Mouse (Mus musculus): ENCODE measurements around the gene Rab3b. TPM values are rescaled to one million over a fixed set of nuclear protein-coding genes. Genes with fewer than 3 reads are reported as not detected.

Rab3b gene
- 100 to 1,000 TPM; 133 to 134 TPM for total RNA-seq (2021)

DNA sequence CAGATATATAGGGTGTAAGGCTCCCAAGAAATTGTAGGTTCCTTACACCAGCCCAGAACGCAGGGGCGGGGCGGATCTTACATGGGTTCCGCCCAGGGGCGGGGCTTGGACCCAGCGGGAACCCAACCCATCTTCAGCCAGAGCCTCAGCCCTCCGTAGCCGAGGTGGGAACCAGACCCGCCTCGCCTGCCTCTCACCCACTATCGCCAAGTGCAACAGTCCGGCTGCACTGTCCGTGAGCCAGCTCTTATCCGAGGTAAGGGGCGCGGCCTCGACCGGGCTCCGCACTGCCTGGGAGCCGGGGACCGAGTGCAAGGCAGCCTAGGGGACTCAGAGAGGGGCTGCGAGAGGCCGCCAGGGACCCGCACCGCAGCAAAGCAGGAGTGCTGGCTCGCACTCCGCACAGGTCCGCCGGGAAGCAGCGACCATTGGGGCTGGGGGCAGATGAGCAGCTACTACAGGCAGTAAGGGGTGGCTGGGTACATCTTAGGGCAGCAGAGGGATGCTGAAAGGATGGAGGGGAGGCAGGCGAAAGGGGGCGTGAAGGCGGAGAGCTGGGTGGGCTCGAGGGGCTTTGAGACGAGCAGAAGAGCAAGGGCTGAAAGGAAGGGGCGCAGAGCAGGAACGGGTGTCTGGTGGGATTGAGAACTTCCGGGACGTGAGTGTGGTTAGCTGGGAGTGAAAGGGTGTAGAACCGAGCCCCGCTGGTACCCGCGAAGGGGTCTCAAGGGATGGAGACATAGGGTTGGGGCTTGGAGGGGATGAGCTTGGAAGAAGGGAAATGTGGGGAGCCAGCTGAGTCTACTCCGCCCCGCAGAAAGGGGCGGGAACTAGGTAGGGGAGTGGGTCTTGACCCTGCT lies at the start of gene Rab3b:
Gene Rab3b (plus strand): TSS at position 101 of the 860 bp plus-strand sequence.
- DNase-seq, result peak; percentile 69
- intact Hi-C loops (cut with DNase I), result loop anchor here (10.0 kb wide), 2 partner anchors 156 to 276 kb away; no protein-coding TSS in a partner anchor

DNA sequence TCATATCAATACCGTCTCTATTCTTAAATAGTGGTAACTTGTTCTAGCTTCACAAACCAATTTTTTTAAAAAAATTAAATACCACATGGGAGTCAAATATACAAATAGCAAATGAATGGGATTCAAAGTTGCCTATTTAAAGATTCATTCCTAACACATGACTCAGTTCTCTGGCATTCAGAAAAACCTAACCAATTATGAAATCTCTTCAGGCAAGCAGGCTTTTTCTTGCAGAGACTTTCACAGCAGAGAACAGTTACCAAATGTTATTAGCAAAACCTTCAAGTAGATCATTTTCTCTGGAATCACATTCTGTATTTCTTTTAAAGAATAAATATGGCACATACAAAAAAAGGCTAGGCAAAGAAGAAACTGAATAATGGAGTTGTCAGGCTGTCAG lies 48.2 kb upstream of the Rab3b start:
- intact Hi-C loops (cut with DNase I), result no loop called here
- DNase-seq, result no peak

DNA sequence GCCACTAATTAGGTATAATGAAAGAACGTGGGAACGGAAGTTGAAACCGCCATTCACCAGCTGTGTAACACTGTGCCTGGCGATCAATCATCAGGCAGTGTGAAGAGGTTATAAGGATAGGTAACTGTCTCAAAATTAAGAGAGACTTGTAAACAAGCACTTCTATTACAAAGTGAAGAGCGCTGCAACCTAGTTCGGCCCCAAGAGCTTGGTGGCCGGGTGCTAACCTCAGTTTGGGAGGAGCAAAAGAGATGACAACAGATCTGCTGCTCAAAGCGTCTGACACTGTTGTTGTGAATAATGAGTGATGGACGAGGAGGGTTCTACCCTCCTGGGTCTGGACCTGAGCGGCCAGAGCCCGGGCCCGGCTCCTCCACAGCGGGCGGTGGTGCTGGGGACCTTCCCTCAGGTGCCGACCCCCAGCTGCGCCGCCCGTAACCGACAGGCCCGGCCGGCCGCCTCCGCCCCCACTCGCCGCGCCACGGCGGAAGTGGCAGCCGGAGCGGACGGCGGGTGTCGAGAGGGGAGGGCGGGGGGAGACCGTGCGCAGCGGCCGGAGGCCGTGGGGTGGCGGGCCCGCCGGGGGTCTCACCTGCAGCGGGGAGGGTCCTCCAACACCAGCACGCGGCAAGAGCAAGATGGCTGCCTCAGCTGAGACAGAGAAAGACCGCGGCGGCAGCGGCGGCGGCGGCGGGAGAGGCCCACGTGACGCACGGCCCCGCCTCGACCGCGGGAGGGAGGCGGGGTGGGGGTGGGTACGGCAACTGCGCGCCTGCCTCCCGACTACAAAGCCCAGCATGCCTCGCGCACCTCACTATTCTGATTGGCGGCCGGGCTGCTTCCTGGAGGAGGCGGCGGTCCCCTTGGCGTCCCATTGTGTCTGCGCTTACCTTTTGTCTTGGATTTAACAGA lies 45.7 kb upstream of the Rab3b start, which contains the start of gene Btf3l4:
Gene Btf3l4 (minus strand): TSS at position 699 of the 912 bp plus-strand sequence.
- peak; percentile 96 for DNase-seq
- intact Hi-C loops (cut with DNase I), result no loop called here

DNA sequence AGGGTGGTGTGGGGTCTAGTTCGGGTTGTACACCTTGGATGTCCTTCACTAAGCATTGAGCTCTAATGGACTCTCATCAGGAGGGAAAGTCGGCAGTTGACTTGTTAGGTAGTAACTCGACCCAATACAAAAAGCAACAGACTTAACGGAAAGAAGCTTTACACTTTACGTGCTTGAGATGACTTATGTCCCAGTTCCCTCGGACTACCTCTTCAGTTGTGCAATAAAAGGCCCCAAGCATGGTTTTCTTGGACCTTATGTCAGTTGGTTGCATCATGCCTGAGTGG lies 45.1 kb upstream of the Rab3b start:
- intact Hi-C loops (cut with DNase I), result no loop called here
- DNase-seq, result no peak

DNA sequence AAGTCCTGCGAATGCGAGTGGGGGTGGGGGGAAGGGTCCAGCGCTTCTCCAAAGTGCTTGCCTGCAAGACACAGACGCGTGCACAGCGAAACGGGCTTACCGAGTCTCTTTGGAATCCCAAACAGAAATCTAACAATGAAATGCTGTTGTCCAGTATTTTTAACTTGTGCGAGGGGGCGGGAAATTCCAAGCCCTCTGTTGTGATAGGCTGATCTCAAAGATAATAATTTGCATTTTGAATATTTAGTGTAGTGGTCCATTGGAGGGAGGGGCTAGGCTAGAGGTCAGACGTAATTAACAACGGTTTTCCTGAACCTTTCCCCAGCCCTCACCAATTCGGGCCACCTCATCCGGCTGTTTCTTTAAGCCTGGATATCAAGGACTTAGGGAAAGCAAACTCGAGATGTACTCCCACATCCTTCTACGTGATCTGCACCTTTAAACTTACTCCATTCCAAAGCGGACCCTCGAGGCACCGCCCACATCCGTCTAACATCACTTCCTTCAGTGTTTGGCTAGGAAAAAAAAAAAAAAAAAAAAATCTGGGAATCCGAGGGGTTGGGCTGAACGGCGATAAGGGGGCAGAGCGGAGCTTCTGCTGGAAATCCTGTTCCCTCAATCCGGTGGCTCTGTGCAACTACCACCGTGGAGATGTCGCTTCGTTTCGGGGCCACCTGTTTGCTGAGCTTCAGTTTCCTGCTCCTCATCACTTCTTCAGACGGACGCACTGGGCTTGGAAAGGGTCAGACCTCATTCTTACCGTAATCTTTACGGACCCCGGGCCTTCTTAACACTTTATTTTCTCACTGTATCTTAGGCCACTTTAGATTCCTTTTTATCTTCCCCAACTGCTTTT lies 44.5 kb upstream of the Rab3b start, which contains the start of gene Txndc12:
Gene Txndc12 (plus strand): TSS at position 487 of the 856 bp plus-strand sequence.
- intact Hi-C loops (cut with DNase I), result no loop called here
- peak; percentile 87 for DNase-seq

DNA sequence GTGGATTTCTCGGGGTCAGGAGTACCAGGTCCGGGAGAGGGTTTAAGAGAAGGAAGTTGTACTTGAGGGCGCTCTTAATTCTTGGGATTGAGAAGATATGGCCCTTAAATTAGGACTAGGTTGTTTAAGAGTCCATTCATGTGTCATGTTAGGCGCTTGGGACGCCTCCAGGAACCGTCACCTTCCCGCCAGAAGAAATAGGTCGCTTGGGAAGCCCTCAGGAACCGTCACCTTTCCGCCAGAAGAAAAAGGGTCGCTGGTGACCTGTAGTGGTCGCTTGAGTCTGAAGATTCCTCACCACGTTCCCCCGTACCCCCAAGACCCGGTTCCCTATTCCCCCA lies 43.9 kb upstream of the Rab3b start:
- intact Hi-C loops (cut with DNase I), result no loop called here
- peak; percentile 28 for DNase-seq

DNA sequence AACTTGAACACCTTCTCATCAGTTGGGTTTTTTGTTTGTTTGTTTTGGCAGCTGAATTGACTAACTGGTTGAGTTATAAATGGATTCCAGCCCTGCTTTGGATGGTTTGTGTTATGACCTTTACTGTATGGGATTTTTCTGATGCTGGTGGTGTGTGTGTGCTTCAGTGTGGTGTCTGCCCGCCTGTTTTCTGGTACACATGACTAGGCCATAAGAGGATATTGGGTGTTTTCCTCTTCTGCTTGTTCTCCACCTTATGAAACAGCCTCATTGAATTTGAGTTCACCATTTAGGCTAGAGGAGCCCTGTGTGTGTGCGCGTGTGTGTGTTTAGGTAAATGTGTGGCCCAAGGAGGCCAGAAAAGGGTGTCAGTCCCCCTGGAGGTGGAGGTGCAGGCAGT lies 43.4 kb upstream of the Rab3b start:
- no peak for DNase-seq
- intact Hi-C loops (cut with DNase I), result no loop called here

DNA sequence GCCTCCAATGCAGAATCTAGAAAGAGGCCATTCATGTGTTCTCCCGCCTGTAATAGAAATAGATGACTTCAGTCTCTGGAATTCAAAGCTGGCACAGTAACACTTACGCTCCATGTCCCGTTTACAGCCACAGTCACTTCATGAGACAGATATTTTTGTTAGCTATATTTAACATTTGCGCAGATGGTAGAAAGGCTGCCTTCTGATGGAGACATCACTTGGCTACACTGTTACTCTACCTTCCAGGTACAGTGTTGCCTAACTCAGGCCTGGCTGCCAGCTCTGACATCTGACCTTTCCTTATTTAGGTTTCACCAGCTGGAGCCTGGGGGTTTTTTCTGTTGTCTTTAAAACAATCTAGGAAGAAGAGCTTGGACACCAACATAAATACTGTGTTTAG lies 40.8 kb upstream of the Rab3b start:
- intact Hi-C loops (cut with DNase I), result no loop called here
- no peak for DNase-seq

DNA sequence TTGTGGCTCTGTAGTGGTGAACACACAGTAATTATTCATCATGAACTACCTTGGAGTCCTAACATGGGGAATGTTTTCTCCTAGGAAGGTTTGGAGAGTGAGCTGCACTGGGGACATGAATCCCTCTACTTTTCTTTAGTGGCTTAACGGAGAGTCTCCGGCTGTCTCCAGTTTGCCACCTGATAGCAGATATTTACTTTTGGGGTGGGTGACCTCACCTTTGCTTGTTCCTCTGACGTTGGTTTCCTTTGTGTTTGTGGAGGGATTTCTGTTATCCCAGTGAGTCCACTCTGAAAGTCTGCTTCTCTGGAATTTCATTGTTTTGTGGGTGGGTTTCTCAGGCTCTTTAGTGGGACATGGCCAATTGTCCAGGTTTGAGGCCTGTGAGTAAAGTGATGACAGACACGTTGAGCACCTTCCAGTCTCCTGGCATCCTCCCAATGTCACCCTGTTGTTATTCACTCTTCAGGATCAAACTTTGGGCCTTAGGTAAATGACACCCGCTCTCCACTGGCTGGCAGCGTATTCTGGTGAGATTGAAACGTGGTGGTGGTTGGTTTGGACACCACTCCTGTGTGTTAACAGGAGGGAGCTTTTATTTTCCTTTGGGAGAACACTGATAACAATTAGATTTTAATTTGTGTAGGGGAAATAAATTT lies 36.8 kb upstream of the Rab3b start:
- DNase-seq, result no peak
- intact Hi-C loops (cut with DNase I), result no loop called here

DNA sequence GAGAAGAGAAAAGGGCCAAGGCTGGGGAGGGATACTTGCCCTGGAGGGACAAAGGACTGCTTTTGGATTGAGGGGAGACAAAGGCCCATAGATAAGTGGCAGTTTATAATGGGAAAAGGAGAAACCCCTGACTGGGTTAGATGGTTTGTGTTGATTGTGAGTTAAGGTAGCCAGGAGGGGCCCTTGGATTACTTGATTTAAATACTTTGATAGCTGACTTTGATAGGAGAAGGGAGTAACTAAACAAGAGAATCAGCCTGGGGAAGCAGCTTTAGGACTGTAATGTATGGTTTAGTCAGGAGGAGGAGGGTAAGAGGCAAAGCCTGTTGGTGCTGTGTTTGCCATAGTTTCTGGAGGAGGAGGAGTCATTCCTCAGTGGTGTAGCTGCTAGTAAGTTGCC lies 35.5 kb upstream of the Rab3b start:
- DNase-seq, result no peak
- intact Hi-C loops (cut with DNase I), result no loop called here

DNA sequence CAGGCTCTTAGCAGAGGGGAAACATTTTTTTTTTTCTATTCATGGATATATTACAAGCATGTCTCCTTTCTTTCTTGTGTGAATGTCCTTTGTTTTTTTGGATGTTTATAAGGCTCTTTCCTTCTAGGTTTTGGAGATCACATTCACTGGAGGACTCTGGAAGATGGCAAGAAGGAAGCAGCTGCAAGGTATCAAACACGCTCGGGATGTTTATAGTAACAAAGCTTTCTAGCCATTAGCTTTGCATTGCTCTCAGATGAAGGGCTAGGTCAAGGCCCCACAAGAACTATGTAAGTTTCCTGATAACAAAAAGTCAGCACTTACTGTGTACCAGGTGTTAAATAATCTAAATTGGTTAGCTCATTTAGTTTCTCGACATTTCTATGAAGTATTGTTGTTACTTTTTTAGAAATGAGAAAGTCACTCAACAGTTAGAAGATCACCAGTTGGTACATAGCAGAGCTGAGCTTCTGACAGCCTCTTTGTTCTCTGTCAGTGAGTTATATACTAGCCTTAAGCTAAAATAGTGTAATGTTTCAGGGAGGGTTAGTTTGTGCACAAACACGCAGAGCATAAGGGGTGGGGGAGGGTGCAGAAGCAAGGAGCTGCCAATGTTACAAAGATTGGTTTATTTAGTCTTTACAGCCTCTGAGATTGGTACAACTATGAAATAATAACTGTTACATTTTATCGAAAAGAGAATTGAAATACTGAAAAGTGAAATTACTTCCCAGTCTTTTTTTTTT lies 32.9 kb upstream of the Rab3b start:
- no peak for DNase-seq
- intact Hi-C loops (cut with DNase I), result no loop called here

DNA sequence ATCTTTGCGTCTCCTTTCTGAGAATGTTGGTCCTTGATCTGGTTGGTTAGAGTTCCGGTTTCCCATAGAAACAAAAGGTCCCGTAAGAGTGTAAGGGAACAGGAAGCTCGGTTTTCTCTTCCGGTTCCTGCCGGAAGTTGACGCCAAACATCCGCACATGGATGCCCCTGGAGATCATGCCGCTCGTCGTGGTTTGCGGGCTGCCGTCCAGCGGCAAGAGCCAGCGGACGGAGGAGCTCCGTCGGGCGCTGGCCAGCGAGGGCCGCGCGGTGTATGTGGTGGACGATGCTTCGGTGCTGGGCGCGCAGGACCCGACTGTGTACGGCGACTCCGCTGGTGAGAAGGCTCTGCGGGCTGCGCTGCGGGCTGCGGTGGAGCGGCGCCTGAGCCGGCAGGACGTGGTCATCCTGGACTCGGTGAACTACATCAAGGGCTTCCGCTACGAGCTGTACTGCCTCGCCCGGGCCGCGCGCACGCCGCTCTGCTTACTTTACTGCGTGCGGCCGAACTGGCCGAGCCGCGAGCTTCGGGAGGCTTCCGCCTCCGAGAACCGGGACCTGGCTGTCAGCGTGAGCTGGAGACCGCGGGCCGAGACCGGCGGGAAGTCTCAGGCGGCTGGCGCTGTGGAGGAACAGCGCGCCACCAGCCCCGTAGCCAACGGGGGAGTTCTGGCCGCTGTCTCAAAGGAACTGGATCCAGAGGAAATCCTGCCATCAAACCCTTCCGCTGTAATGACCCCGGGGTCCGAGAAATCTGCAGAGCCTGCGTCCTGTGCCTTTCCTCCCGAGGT lies 31.0 kb upstream of the Rab3b start, which contains the start of gene Kti12:
Gene Kti12 (plus strand): TSS at position 71 of the 790 bp plus-strand sequence.
- intact Hi-C loops (cut with DNase I), result no loop called here
- DNase-seq, result peak; percentile 81

DNA sequence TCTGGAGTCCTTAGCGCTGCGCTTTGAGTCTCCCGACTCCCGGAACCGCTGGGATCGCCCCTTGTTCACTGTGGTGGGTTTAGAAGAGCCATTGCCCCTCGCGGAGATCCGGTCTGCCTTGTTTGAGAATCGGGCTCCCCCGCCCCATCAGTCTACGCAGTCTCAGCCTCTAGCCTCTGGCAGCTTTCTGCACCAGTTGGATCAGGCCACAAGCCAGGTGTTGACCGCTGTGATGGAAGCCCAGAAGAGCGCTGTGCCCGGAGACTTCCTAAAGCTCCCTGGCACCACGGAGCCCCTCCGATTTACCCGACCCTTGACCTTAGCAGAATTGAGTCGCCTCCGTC lies 30.4 kb upstream of the Rab3b start, which contains the start of gene A730015C16Rik:
Gene A730015C16Rik (minus strand): TSS at position 115 of the 344 bp plus-strand sequence.
- DNase-seq, result peak; percentile 39
- intact Hi-C loops (cut with DNase I), result no loop called here

DNA sequence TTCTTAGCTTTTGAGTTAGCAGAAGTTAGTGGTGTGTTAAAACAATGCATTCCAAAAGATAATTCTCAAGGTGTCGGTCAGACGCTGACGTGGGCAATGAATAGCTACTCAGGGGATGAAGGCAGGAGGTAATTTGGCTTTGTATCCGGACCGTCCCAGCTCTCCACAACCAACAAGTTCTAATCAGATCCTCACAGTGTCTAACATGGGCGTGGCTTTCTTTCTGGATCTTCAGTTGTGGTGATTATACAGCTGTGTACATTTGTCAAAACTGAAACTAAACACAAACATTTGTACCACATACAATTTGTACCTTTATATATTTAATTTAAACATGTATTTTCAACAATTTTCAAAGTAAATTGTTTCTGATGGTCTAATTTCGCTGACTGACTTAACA lies 12.1 kb upstream of the Rab3b start:
- intact Hi-C loops (cut with DNase I), result no loop called here
- DNase-seq, result no peak

DNA sequence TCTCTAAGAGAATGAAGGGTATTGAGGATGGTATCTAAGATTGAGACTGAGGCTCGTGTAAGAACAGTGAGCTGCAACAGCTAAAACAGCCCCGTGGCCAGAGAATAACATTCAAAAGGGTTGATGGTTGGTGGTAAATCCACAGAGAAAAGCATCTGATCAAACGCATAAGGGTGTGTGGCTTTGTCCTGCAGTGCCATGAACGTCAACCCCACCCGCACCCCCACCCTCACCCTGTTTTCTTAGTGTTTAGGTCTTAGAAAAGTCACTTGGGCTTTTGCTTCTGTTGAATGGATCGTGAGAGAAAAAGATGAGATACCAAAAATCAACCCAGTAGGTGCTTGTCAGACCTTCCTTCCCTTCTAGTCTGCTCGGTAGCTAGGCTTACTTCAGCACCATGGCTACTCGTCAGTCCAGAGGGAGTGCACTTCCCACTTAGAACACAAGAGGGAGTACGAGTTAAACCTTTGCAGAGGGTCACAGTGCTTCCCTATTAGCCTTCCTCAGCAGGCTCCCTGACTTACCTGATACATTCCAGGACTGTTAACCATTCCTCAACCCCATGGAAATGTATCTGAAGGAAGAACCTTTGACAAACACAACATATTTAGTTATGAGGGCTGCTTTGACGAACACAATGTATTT lies 9.0 kb upstream of the Rab3b start:
- intact Hi-C loops (cut with DNase I), result loop anchor here (2.0 to 10.0 kb wide), 3 partner anchors 107 to 285 kb away; no protein-coding TSS in a partner anchor
- DNase-seq, result peak; percentile 83

DNA sequence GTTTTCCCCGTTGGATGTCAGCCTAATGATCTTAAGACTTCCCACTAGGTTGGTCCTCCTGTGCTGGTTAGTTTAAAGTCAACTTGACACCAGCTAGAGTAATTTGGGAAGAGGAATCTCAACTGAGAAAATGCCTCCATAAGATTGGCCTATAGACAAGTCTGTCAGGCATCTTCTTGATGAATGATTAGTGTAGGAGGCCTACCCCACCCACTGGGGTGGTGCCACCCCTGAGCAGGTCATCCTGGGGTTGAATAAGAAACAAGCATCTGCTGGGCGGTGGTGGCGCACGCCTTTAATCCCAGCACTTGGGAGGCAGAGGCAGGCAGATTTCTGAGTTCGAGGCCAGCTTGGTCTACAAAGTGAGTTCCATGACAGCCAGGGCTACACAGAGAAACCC lies 5.1 kb upstream of the Rab3b start:
- intact Hi-C loops (cut with DNase I), result loop anchor here (10.0 kb wide), 2 partner anchors 161 to 281 kb away; no protein-coding TSS in a partner anchor
- no peak for DNase-seq

DNA sequence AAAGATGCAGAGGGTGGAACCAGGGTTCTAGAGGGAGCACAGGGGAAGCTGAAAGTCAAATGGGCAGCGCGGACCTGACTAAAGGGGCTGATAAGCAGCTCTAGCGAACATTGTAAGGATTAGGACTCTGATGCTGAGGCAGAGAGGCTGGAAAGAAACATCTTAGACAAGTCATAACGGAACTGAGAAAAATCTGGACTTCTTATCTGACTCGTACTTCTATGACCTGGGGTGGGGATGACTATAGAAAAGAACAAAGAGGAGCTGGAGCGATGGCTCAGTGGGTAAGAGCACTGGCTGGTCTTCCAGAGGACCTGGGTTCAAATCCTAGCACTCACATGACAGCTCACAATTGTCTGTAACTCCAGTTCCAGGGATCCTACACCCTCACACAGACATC lies 962 bp upstream of the Rab3b start:
- intact Hi-C loops (cut with DNase I), result loop anchor here (10.0 kb wide), 2 partner anchors 157 to 277 kb away; no protein-coding TSS in a partner anchor
- no peak for DNase-seq

DNA sequence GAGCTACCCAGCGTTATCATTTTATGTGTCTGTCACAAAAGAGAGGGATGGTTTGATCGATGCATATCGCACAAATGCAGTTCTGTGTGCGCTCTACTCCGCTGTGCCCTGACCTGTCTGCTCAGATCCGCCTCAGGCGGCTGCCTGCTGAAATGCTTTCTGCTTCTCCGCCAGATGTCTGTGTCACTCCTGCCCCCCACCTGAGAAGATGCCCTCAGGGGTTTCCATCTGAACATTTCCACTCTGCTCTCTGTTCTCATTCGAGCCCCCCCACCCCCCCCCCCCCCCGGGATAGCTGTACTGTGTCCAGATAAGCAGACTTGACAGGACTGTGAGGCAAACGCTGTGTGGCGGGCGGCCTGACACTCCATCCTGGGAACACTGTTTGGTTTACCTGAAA lies 5.0 kb downstream of the Rab3b start:
- peak; percentile 13 for DNase-seq
- intact Hi-C loops (cut with DNase I), result no loop called here
